Mouse (Mus musculus): ENCODE measurements at regions not wholly inside any gene's neighbourhood (a gene's known extent, or its start where the extent isn't known, plus 50 kb on each side); places are given as distances from the start of the nearest gene placed in this dataset.

GRCm38 (mm10) chr1:166773114-166773513 is 91.5 kb upstream of the Fmo9 start:
- TF ChIP-seq CTCF (IDR thresholded peaks at IDR 0.05; ENCODE audit: borderline replicate concordance, insufficient read depth, low read length) (no peak), POLR2A (IDR thresholded peaks at IDR 0.05; ENCODE audit: low read depth, low read length) (no peak)

All from embryonic fibroblast, embryonic 13.5 days (primary cell).